Mouse (Mus musculus) heart, embryonic 14.5 days (tissue): ENCODE measurements around the gene Krtap6-1. TPM values are rescaled to one million over a fixed set of nuclear protein-coding genes. Genes with fewer than 3 reads are reported as not detected.

Experiments
- polyA plus RNA-seq: library from polyadenylated mRNA; unstranded; fragments of >200 nt; fragmentation: Nextera tagmentation; extraction: Ambion mirVana; gene quantifications from 2 replicates; pipeline ENCODE4 v1.2.1, GENCODE M21; 2014

Krtap6-1 gene
- polyA plus RNA-seq, 1 experiment from 2014 or later, result not detected

Other genes with a start within 250 kb of the Krtap6-1 start
- not detected in 2 replicates for gene Gm20741, start 219.5 kb upstream of the Krtap6-1 start, polyA plus RNA-seq
- not detected in 2 replicates for gene Krtap15, start 211.5 kb upstream of the Krtap6-1 start, polyA plus RNA-seq
- not detected in 2 replicates for gene Krtap14, start 205.6 kb upstream of the Krtap6-1 start, polyA plus RNA-seq
- not detected in 2 replicates for gene Krtap19-1, start 162.3 kb upstream of the Krtap6-1 start, polyA plus RNA-seq
- gene Krtap19-2, start 157.4 kb upstream of the Krtap6-1 start, polyA plus RNA-seq, result not detected in 2 replicates
- gene Krtap19-3, start 153.7 kb upstream of the Krtap6-1 start, polyA plus RNA-seq, result not detected in 2 replicates
- gene Krtap19-4, start 146.6 kb upstream of the Krtap6-1 start, polyA plus RNA-seq, result not detected in 2 replicates
- not detected in 2 replicates for gene Krtap19-5, start 135.2 kb upstream of the Krtap6-1 start, polyA plus RNA-seq
- not detected in 2 replicates for gene Krtap19-9b, start 99.4 kb upstream of the Krtap6-1 start, polyA plus RNA-seq
- gene Krtap16-3, start 68.8 kb upstream of the Krtap6-1 start, polyA plus RNA-seq, result not detected in 2 replicates
- gene Krtap22-2, start 20.9 kb upstream of the Krtap6-1 start, polyA plus RNA-seq, result not detected in 2 replicates
- not detected in 2 replicates for gene Gm10229, start 16.4 kb upstream of the Krtap6-1 start, polyA plus RNA-seq
- gene Gm10228, start 9.8 kb downstream of the Krtap6-1 start, polyA plus RNA-seq, result not detected in 2 replicates
- not detected in 2 replicates for gene Krtap6-5, start 16.2 kb downstream of the Krtap6-1 start, polyA plus RNA-seq
- gene 1110025L11Rik, start 32.3 kb downstream of the Krtap6-1 start, polyA plus RNA-seq, result not detected in 2 replicates
- not detected in 2 replicates for gene Krtap6-3, start 52.3 kb downstream of the Krtap6-1 start, polyA plus RNA-seq
- not detected in 2 replicates for gene Gm6358, start 109.2 kb downstream of the Krtap6-1 start, polyA plus RNA-seq
- gene Gm10061, start 119.4 kb downstream of the Krtap6-1 start, polyA plus RNA-seq, result not detected in 2 replicates
- gene Gm9789, start 126.3 kb downstream of the Krtap6-1 start, polyA plus RNA-seq, result not detected in 2 replicates
- gene Gm7735, start 137.8 kb downstream of the Krtap6-1 start, polyA plus RNA-seq, result not detected in 2 replicates
- gene 1110057P08Rik, start 143.0 kb downstream of the Krtap6-1 start, polyA plus RNA-seq, result not detected in 2 replicates
- gene Krtap20-2, start 174.2 kb downstream of the Krtap6-1 start, polyA plus RNA-seq, result not detected in 2 replicates